Mouse (Mus musculus): ENCODE measurements around the gene Kremen1. TPM values are rescaled to one million over a fixed set of nuclear protein-coding genes. Genes with fewer than 3 reads are reported as not detected.

The Kremen1 gene
- total and polyA plus RNA-seq, 2 experiments from 2014 or later, result 28.5 to 90.2 TPM

- WGBS, result 19% methylated on average over 7 of the region's 7 CpGs
- Histone ChIP-seq H3K4me1 (ENCODE audit: control insufficient read depth, insufficient read depth) (no peaks in the 10 kb centered on the region), H3K9me3 (replicated peaks; ENCODE audit: control insufficient read depth, low read length) (no peaks in the 10 kb centered on the region), H3K27me3 (ENCODE audit: control insufficient read depth, insufficient read depth, low read length) (peaks cover 19% of the 10 kb centered on the region; the same call in 1 of the 2 replicates), H3K4me2 (ENCODE audit: low read depth, low read length) (no peak overlapping the region), H3K9ac (replicated peaks; ENCODE audit: low read depth, low read length) (no peak overlapping the region), H3K36me3 (replicated peaks; ENCODE audit: control insufficient read depth, insufficient read depth, low read length) (no peaks in the 10 kb centered on the region), H3K4me3 (ENCODE audit: low read depth, low read length) (no peak overlapping the region), H3K27ac (ENCODE audit: low read depth) (no peak overlapping the region)
- ATAC-seq (ENCODE audit: insufficient read depth, low read depth) (no peak), DNase-seq (ENCODE audit: low spot score) (no peak)
- TF ChIP-seq CTCF (IDR thresholded peaks at IDR 0.05; ENCODE audit: low read depth) (no peak), EP300 (IDR thresholded peaks at IDR 0.05; ENCODE audit: low read depth) (no peak)
These were observed 112.1 kb downstream of the Kremen1 start for GRCm38 (mm10) chr11:5149249-5149648.

- no peak for ATAC-seq (ENCODE audit: insufficient read depth, low read depth)
- no peak overlapping the region for H3K9ac ChIP-seq (replicated peaks; ENCODE audit: low read depth, low read length)
- H3K27ac ChIP-seq (ENCODE audit: low read depth), result no peak overlapping the region
- 64% methylated on average over 3 of the region's 3 CpGs for WGBS
- no peaks in the 10 kb centered on the region for H3K9me3 ChIP-seq (replicated peaks; ENCODE audit: control insufficient read depth, low read length)
- no peak for DNase-seq (ENCODE audit: low spot score)
- H3K27me3 ChIP-seq (ENCODE audit: control insufficient read depth, insufficient read depth, low read length), result peaks cover 9% of the 10 kb centered on the region; the same call in 1 of the 2 replicates
- no peaks in the 10 kb centered on the region for H3K36me3 ChIP-seq (replicated peaks; ENCODE audit: control insufficient read depth, insufficient read depth, low read length)
- no peak overlapping the region for H3K4me3 ChIP-seq (ENCODE audit: low read depth, low read length)
- TF ChIP-seq CTCF (IDR thresholded peaks at IDR 0.05; ENCODE audit: low read depth) (no peak), EP300 (IDR thresholded peaks at IDR 0.05; ENCODE audit: low read depth) (no peak)
- peaks cover 8% of the 10 kb centered on the region for H3K4me1 ChIP-seq (ENCODE audit: control insufficient read depth, insufficient read depth)
- no peak overlapping the region for H3K4me2 ChIP-seq (ENCODE audit: low read depth, low read length)
These were observed 115.8 kb downstream of the Kremen1 start for GRCm38 (mm10) chr11:5145600-5145999.

GRCm38 (mm10) chr11:5141965-5142364, 119.4 kb downstream of the Kremen1 start:
- DNase-seq (ENCODE audit: low spot score), result no peak
- Histone ChIP-seq H3K27me3 (ENCODE audit: control insufficient read depth, insufficient read depth, low read length) (no peaks in the 10 kb centered on the region), H3K4me3 (ENCODE audit: low read depth, low read length) (no peak overlapping the region), H3K4me1 (ENCODE audit: control insufficient read depth, insufficient read depth) (peaks cover 16% of the 10 kb centered on the region), H3K27ac (ENCODE audit: low read depth) (no peak overlapping the region), H3K4me2 (ENCODE audit: low read depth, low read length) (no peak overlapping the region), H3K9me3 (replicated peaks; ENCODE audit: control insufficient read depth, low read length) (no peaks in the 10 kb centered on the region), H3K36me3 (replicated peaks; ENCODE audit: control insufficient read depth, insufficient read depth, low read length) (no peaks in the 10 kb centered on the region), H3K9ac (replicated peaks; ENCODE audit: low read depth, low read length) (no peak overlapping the region)
- no peak for ATAC-seq (ENCODE audit: insufficient read depth, low read depth)
- 66% methylated on average over 2 of the region's 2 CpGs for WGBS
- TF ChIP-seq EP300 (IDR thresholded peaks at IDR 0.05; ENCODE audit: low read depth) (no peak), CTCF (IDR thresholded peaks at IDR 0.05; ENCODE audit: low read depth) (no peak)

Other genes with a start within 250 kb of the Kremen1 start
- 2.7 TPM in 1 of 2 replicates, not detected in the other for gene Rasl10a, start 203.4 kb downstream of the Kremen1 start, total RNA-seq (2014; rRNA removed; ENCODE audit: low replicate concordance)
- 0.85 and 1.1 TPM in 2 replicates for gene Rasl10a, start 203.4 kb downstream of the Kremen1 start, polyA plus RNA-seq (2015; fragmentation: Nextera tagmentation; extraction: Ambion mirVana)
- gene Gas2l1, start 196.2 kb downstream of the Kremen1 start, total RNA-seq (2014; rRNA removed; ENCODE audit: low replicate concordance), result 21.9 and 28.5 TPM in 2 replicates
- 11.5 and 12.0 TPM in 2 replicates for gene Gas2l1, start 196.2 kb downstream of the Kremen1 start, polyA plus RNA-seq (2015; fragmentation: Nextera tagmentation; extraction: Ambion mirVana)
- gene Rhbdd3, start 162.6 kb downstream of the Kremen1 start, total RNA-seq (2014; rRNA removed; ENCODE audit: low replicate concordance), result 17.9 and 50.4 TPM in 2 replicates
- gene Rhbdd3, start 162.6 kb downstream of the Kremen1 start, polyA plus RNA-seq (2015; fragmentation: Nextera tagmentation; extraction: Ambion mirVana), result 28.5 and 28.8 TPM in 2 replicates
- 213 and 286 TPM in 2 replicates for gene Ewsr1, start 162.3 kb downstream of the Kremen1 start, total RNA-seq (2014; rRNA removed; ENCODE audit: low replicate concordance)
- 204 and 238 TPM in 2 replicates for gene Ewsr1, start 162.3 kb downstream of the Kremen1 start, polyA plus RNA-seq (2015; fragmentation: Nextera tagmentation; extraction: Ambion mirVana)
- gene Emid1, start 109.3 kb downstream of the Kremen1 start, total RNA-seq (2014; rRNA removed; ENCODE audit: low replicate concordance), result 1.7 and 8.5 TPM in 2 replicates
- 4.4 and 5.8 TPM in 2 replicates for gene Emid1, start 109.3 kb downstream of the Kremen1 start, polyA plus RNA-seq (2015; fragmentation: Nextera tagmentation; extraction: Ambion mirVana)
- gene Znrf3, start 183.3 kb upstream of the Kremen1 start, total RNA-seq (2014; rRNA removed; ENCODE audit: low replicate concordance), result 7.0 and 14.4 TPM in 2 replicates
- 5.7 and 6.4 TPM in 2 replicates for gene Znrf3, start 183.3 kb upstream of the Kremen1 start, polyA plus RNA-seq (2015; fragmentation: Nextera tagmentation; extraction: Ambion mirVana)

Measured in heart, postnatal 0 days (tissue).